Mouse (Mus musculus) E14TG2a.4 (cell line): ENCODE measurements around the gene Btbd18.

Experiments
- H3K27me3 ChIP-seq: 2 replicates; pipeline ENCODE4 v1.6.1; 2014; ENCODE audit warnings: low read length, control low read depth; ENCODE audit not compliant: insufficient read depth
- H3K36me3 ChIP-seq: 2 replicates; pipeline ENCODE4 v1.6.1; 2014; ENCODE audit warnings: low read length, control low read depth; ENCODE audit not compliant: insufficient read depth
- H3K4me1 ChIP-seq: replicated peaks from 2 replicates; pipeline ENCODE4 v1.6.1; 2014; ENCODE audit warnings: low read depth, low read length, control low read depth
- H3K4me3 ChIP-seq: replicated peaks from 2 replicates; pipeline ENCODE4 v1.5.1; 2014; ENCODE audit warnings: mild to moderate bottlenecking, low read length
- H3K9me3 ChIP-seq: 2 replicates; pipeline ENCODE4 v1.6.1; 2014; ENCODE audit warnings: low read length, control low read depth
- CTCF ChIP-seq: conservative IDR thresholded peaks from 2 replicates; pipeline ENCODE4 v1.5.1; 2014; ENCODE audit warnings: low read length
- NANOG ChIP-seq: IDR thresholded peaks from 2 replicates; pipeline ENCODE4 v1.6.1; 2014; ENCODE audit warnings: borderline replicate concordance, low read length, mixed read lengths
- POU5F1 ChIP-seq: IDR thresholded peaks from 2 replicates; pipeline ENCODE4 v1.6.1; 2014; ENCODE audit warnings: low read length, borderline replicate concordance

Gene Btbd18

DNA sequence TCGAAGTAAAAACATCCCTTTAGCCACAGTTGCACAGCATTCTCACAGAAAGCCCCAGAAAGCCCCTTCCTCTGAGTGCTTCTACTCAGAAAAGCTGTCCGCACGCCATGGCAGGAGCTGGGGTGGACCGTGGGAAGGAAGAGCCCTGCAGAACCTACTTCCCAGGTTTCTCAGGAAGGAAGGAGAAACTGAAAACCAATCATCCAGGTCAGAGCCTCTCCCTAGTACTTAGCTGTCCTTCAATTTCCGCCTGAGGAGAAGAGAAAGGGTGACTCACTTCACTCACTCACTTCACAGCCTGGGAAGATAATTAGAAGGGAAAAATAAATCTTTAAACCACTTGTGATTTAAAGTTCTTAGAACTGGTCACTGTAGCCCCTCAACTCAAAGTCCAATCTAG is 45.5 kb downstream of the Btbd18 start:
- no peaks in the 10 kb centered on the region for H3K9me3 ChIP-seq
- no peaks in the 10 kb centered on the region for H3K27me3 ChIP-seq
- H3K36me3 ChIP-seq, result peaks cover 84% of the 10 kb centered on the region
- peaks cover 38% of the 10 kb centered on the region for H3K4me1 ChIP-seq
- no peak overlapping the region for H3K4me3 ChIP-seq
- TF ChIP-seq NANOG, result no peak
- no peak for TF ChIP-seq POU5F1
- no peak for TF ChIP-seq CTCF

DNA sequence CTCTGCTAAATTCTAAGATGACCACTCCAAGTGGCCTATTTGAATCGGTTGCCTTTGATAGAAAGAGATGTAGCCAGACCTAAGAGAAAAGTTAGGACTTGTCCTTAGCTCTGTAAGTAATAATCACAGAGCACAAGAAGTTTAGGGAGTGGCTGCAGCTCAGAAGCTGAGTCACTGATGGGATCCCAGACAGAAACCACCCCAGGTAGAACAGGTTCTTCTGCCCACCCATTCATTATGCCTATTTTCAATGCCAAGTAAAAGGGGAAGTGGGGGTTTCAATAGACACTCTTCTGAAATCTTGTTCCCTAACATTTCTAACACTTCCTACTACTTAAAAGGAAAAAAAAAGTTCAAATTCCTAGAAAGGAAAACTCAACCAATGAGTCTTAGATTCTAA is 46.4 kb downstream of the Btbd18 start:
- H3K4me1 ChIP-seq, result peaks cover 47% of the 10 kb centered on the region
- H3K9me3 ChIP-seq, result no peaks in the 10 kb centered on the region
- no peak overlapping the region for H3K4me3 ChIP-seq
- H3K27me3 ChIP-seq, result no peaks in the 10 kb centered on the region
- no peak for TF ChIP-seq POU5F1
- no peak for TF ChIP-seq NANOG
- TF ChIP-seq CTCF, result no peak
- H3K36me3 ChIP-seq, result peaks cover 87% of the 10 kb centered on the region

DNA sequence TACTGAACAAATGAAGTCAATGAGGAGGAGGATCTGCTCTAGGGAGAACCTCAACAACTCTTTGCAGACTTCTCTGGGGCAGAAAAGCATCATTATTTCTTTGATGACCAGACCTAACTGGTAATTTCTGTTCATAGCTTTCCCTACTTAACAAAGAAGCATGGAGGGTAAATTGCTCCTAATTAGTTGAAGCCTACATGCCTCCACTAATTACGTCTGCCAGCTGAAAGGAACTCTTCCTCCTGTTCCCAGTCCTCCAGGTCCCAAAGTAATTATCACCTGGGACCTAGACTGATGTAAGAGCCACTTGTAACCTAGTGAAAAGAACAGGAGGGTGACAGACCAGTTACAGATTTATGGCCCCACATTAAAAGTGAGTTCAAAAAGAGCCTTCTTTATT is 48.6 kb downstream of the Btbd18 start:
- no peak overlapping the region for H3K4me3 ChIP-seq
- H3K9me3 ChIP-seq, result no peaks in the 10 kb centered on the region
- TF ChIP-seq NANOG, result no peak
- TF ChIP-seq POU5F1, result no peak
- no peak for TF ChIP-seq CTCF
- H3K36me3 ChIP-seq, result peaks cover 86% of the 10 kb centered on the region
- H3K4me1 ChIP-seq, result peaks cover 60% of the 10 kb centered on the region
- H3K27me3 ChIP-seq, result no peaks in the 10 kb centered on the region

DNA sequence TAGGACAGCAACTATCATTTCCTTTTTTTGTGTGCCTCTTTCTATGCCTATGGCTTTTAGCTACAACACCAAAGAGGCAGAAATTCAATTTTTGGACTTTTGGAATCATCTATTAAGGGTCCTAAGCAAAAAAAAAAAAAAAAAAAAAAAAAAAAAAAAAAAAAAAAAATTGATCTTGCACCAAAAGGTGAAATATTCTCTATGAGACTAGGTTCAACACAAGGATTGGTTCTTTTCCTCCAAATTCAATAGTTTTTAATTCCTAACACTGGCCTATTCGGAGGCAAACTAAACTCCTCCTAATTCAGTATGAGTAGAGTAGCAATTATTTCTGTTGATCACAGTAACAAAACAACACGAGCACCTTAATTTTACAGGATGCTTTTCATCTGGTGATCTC is 53.0 kb downstream of the Btbd18 start:
- Histone ChIP-seq H3K4me1 (peaks cover 60% of the 10 kb centered on the region), H3K9me3 (no peaks in the 10 kb centered on the region), H3K36me3 (peaks cover 49% of the 10 kb centered on the region), H3K4me3 (no peak overlapping the region), H3K27me3 (no peaks in the 10 kb centered on the region)
- no peak for TF ChIP-seq POU5F1
- no peak for TF ChIP-seq CTCF
- no peak for TF ChIP-seq NANOG

DNA sequence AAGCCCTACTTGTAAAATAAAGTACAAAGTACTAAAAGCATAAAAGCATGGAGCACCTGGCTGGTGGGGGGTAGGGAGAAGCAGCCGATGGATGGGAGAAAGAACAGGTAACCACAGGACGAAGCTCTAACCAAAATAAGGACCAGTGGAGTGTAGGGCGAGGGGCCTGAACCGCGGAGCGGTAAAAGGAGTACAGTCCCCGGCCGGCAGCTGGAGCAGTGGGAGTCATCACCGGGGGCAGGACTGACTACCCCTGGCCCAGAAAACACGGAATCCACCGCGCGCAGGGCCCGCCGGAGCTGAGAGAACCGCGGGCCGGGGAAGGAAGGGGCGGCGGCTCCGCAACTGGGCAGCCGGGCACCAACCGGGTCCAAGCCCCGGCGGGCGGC is 55.5 kb downstream of the Btbd18 start:
- H3K9me3 ChIP-seq, result no peaks in the 10 kb centered on the region
- peaks cover 46% of the 10 kb centered on the region for H3K4me1 ChIP-seq
- H3K27me3 ChIP-seq, result no peaks in the 10 kb centered on the region
- H3K4me3 ChIP-seq, result peak overlapping the region; percentile 99
- TF ChIP-seq NANOG, result no peak
- TF ChIP-seq POU5F1, result no peak
- TF ChIP-seq CTCF, result no peak
- peaks cover 24% of the 10 kb centered on the region for H3K36me3 ChIP-seq

DNA sequence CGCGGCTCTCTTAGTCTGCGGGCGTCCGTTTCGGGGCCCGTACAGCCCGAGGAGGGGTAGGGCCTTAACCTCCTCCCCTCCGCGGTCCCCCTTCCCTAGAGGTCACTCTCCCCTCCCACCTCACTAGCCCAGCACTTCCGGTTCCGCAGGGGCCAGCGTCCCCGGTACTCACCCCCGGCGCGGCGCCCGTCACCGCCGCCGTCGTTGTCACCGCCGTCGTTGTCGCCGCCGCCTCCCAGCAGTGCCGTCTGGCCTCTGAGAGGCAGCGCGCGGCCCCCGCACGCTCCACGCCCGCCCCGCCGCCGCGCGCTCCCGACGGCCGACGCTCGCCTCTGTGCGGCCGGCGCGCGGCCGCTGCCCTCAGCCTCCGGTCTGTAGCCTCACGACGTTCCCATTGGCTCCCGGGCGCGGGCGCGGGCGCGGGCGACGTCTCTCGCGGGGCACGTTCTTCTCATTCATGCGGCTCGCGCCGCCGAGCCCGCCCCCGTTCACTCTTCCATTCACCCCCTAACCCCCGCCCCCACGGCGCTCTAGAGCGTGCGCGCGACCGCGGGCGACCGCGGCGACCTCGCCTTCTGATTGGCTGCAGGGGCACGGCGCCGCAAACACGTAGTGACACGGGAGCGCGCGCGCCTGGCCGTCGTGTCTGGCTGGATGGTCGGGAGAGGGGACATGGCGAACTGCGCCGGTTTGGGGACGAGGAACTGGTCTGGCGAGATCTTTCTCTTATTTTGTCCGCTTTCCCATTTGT is 56.1 kb downstream of the Btbd18 start, which contains the start of gene Zdhhc5:
Gene Zdhhc5, minus strand, starts transcription at position 370 of the 751 bp plus-strand sequence.
- peaks cover 18% of the 10 kb centered on the region for H3K36me3 ChIP-seq
- TF ChIP-seq CTCF, result no peak
- no peaks in the 10 kb centered on the region for H3K27me3 ChIP-seq
- peaks cover 40% of the 10 kb centered on the region for H3K4me1 ChIP-seq
- peak within 1 kb of the TSS; percentile 99 for H3K4me3 ChIP-seq
- no peaks in the 10 kb centered on the region for H3K9me3 ChIP-seq

DNA sequence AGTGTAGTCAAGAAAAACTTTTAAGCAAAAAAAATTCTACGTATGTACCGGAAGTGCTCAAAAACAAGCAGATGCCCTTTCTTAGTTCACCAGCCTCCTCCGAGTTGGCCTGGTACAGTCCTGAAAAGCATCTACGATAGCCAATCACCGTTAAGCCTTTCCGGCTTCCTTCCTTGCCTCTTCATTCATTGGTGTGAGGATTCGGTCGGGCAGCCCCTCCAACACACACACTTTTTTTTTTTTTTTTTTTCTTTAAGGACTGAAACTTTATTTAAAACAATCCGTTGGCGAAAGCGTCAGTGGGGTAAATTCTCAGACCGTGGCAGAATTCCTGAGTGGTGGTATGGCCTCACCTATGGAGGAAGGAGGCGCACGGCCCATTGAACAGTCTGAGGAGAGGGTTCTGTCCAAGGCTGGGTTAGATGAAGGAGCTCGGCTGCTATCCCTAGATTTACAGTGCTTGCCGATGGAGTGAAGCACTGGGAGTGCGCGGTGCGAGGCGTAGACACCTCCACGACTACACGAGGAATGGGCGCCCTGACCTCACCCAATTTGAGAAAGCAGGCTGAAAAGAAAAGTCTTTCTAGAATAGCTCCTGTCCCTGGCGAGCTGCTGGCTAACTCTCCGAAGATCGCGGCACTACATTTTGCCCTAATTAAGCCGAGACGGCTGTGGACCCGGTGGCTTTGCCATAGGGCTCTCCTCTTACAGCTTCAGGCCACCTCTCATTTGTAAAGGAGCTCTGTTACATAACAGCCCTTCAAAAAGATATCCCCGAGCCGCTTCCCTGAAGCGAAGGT is 56.9 kb downstream of the Btbd18 start:
- peaks cover 33% of the 10 kb centered on the region for H3K4me1 ChIP-seq
- H3K36me3 ChIP-seq, result peaks cover 10% of the 10 kb centered on the region

DNA sequence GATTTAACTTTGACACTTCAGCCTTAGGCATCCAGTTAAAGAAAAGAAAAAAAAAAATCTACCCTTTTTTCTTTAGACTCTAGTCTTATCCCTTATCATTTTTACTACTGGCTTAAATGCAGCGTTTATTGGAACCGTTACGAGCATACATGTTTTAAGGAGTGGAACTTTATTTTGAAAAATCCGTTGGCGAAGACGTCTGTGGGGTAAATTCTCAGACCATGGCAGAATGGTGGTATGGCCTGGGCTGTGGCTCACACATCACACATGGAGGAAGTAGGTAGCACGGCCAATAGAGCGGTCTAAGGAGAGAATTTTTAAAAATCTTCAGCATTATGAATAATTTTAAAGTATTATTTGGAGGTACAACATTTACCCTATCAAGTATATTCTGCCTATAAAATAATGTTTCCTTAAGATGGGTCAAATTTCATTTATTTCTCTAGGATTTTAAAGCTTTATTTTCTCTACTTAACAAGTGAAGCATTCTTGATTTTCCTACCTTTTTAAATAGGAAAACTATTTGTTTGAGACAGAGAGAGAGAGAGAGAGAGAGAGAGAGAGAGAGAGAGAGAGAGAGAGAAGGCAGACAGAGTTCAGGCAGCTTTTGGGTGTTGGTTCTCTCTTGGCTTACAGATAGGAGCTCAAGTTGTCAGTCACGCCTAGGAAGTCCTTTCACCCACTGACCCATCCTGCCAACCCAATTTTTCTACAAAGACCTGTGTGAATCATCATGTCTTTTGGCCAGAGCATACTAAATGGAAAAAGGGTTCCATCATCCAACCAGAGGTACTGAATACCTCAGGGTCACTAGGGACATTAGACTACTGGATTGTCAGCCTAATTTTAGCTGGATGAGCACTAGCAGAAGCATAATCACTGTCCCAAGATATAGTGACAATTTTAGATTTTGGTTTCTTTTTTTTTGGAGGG is 57.8 kb downstream of the Btbd18 start:
- no peaks in the 10 kb centered on the region for H3K27me3 ChIP-seq
- peaks cover 9% of the 10 kb centered on the region for H3K36me3 ChIP-seq
- H3K9me3 ChIP-seq, result no peaks in the 10 kb centered on the region
- H3K4me3 ChIP-seq, result peak overlapping the region; percentile 99
- H3K4me1 ChIP-seq, result peaks cover 30% of the 10 kb centered on the region
- TF ChIP-seq NANOG (no peak), CTCF (no peak), POU5F1 (no peak)

More for the DNA sequence above, 56.9 kb downstream of the Btbd18 start:
- Histone ChIP-seq H3K27me3 (no peaks in the 10 kb centered on the region), H3K9me3 (no peaks in the 10 kb centered on the region), H3K4me3 (peak overlapping the region; percentile 99)
- no peak for TF ChIP-seq NANOG
- no peak for TF ChIP-seq POU5F1
- TF ChIP-seq CTCF, result no peak
